Mouse (Mus musculus) left cerebral cortex, postnatal 14 days (tissue): ENCODE results near the gene Zfyve26. TPM values are rescaled to one million over a fixed set of nuclear protein-coding genes. Genes with fewer than 3 reads are reported as not detected.

Source experiments
- DNase-seq, 2 experiments: peaks; one replicate each; pipeline ENCODE4 v3.0.0; 2021 to 2022; ENCODE audit warnings: low spot score in 2 of 2, mixed read lengths in 1 of 2
- intact Hi-C: fragments of 180-260 bp; cut with DNase I; formaldehyde crosslinking; loops from one replicate; pipeline ENCODE4 v1.15.1; 2025
- total RNA-seq, 2 experiments: library from RNA; stranded (reverse); gene quantifications; 2 replicates each; pipeline ENCODE4 v1.2.3; 2021

Gene Zfyve26
- total RNA-seq, 2 experiments from 2014 or later = 23.3 to 27.6 TPM

DNA sequence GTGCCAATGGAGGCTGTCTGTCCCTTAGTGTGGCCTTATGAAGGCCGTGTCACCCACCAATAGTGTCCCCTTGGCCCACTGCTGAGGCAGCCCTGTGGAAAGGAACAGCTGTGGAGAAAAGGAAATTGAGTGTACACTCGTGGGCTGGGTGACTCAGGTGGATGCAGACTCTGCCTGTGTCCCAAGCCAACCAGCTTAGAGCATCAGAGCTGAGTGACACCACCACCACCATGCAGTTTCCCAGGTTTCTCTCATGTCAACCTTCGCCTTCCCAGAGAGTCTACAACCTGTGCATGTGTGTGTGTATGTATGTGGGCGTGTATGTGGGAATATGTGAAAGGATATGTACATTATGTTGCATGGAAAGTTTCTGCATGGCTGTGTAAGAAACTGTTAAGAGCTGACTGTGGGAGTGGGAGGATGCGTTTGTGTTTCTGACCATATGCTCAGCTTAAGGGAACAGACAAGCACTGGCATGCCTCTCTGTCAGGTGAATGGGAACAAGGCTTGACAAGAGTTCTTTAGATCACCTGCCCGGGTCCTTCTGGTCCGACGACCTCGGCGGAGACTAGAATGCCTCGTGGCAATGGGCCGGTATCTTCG lies 16.5 kb downstream of the Zfyve26 start:
- intact Hi-C loops = no loop called here

DNA sequence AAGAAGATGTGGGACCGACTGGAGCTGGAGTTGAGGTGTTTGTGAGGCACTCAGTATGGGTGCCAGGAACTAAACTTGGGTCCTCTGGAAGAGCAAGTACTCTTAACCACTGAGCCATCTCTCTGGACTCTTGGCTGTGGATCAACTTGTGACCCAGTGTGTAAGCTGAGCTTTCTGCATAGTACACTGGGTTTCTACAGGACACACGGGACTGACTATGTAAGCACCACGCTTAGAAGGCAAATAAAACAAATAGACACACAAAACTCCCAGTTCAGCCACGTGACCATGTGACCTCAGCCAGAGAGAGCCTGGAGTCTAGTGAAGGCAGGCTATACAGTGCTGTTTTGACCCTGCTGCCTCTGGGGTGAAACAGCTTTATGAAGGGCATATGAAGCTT lies 23.5 kb downstream of the Zfyve26 start:
- DNase-seq = no peak
- intact Hi-C loops = no loop called here

More for the DNA sequence above, 16.5 kb downstream of the Zfyve26 start:
- no peak for DNase-seq

DNA sequence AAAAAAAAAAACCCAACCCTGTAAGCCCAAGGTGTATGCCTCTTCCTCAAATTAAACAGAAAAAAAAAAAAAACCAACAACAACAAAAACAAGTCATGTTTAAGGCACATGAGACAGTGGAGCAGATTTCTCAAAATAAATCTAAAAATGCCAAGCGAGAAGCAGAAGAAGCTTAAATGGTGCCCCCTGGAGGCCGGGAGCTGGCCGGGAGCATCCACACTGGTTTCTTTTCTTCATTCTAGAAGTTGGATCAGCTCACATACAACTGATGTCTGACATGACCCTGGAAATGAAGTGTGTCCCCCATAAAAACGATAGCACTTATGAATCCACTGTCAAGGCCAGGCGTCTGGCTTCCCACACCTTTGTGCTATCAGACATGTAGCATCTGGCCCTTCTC lies 35.1 kb downstream of the Zfyve26 start:
- intact Hi-C loops = loop anchor here (10.0 kb wide), 1 partner anchor 386 kb away; no protein-coding TSS in a partner anchor
- DNase-seq = peak; percentile 26 to 48

DNA sequence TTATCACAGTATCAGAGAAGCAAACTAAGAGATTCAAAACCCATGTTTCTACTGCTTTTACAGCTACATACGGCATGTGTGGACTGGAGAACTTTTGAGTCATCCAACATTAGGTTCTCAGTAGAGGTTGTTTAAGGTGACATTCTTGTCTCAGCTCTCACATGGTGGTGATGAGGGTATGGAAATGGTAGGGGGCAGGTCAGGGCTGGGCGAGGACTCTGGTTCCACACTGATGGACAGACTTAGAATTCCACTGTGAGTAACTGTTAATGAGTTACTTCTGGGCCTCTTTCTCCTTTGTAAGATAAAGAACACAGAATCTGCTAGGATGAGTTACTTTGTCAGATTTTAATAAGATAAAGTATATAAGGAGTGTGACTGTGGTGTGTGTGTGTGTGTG lies 36.0 kb downstream of the Zfyve26 start:
- DNase-seq = no peak
- intact Hi-C loops = loop anchor here (10.0 kb wide), 1 partner anchor 385 kb away; no protein-coding TSS in a partner anchor

DNA sequence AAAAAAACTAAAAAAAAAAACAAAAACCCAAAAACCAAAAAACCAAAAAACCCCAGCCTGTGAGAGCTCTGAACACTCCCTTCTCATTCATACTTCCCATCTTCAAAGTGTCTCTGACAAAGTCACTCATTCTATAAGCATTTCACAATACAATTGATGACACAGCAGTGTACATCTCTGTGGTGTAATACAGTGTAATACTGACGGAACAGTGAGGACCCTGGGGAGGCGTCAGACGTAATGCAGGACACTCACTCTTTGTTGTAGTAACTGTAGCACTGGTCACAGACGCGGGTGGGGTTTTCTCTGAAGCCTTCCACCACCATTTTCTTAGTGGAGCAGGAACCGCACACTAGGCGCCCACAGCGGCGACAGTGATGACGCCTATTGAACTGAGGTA lies 41.1 kb downstream of the Zfyve26 start:
- intact Hi-C loops = loop anchor here (5.0 kb wide), 1 partner anchor 63 kb away; the partner anchor contains the start of gene Rdh11
- DNase-seq = no peak

DNA sequence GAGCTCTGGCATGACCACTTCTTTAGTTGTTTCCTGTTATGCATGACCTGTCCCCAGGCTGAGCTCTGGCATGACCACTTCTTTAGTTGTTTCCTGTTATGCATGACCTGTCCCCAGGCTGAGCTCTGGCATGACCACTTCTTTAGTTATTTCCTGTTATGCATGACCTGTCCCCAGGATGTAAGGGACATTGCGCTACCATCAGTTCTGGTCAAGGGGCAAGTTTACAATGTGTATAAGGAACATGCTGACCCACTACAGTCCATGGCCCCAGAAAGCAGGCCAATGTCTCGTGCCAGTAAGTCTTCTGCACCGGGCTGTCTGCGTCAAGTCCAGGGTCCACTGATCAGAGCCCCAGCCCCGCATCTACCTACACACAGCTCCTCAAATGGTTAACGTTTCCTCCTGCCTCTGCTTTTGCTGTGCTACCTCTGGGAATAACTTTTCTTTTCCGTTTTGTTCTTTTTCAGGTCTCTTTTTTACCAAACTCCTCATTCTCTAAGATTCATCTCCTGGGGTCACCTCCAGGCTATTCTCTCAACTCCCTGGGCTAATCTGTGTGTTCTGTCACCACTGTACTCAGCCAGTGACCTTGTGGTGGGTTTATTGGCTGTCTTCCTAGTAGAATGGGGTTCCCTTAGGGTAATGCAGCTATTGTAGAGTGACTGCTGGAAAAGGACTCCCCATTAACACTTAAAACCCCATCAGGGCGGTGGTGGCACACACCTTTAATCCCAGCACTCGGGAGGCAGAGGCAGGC lies 42.6 kb downstream of the Zfyve26 start:
- intact Hi-C loops = no loop called here
- DNase-seq = no peak

DNA sequence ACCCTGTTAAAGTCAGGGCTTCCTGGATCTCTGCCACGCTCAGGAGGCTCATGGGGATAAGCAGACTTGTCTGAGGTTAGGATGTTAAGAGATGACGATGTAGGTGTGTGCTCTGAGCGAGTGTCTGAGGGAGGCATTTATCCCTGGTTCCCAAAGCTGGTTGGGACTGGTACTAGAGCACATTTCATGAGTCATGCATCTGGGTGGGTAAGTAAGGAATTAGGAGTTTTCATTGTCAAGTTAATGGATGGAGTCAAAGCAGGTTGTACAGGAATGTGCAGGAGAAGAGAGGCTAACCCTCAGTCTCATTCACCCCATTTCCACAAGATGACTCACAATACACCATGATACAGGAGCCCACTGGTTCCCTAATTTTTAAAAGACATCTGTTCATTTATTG lies 48.0 kb downstream of the Zfyve26 start:
- intact Hi-C loops = no loop called here
- no peak for DNase-seq

DNA sequence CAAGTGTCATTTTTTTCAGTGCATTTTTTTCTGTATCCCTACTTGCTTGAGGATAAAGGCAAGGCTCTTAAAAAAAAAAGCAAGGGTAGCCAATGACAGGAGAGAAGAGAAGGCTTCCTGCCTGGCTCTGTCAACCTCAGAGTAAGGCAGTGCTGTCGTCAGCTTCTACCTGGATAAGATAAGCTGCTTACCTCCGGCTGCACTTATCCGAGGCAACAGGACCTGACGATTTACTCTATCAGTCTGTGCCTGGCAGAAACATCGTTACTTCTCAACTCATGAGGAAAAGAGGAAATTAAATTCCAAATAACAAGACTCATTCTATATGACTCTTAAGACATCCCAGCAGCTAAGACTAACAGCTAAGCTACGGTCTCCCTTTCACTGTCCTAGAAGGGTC lies 53.2 kb downstream of the Zfyve26 start:
- no peak for DNase-seq
- intact Hi-C loops = no loop called here

DNA sequence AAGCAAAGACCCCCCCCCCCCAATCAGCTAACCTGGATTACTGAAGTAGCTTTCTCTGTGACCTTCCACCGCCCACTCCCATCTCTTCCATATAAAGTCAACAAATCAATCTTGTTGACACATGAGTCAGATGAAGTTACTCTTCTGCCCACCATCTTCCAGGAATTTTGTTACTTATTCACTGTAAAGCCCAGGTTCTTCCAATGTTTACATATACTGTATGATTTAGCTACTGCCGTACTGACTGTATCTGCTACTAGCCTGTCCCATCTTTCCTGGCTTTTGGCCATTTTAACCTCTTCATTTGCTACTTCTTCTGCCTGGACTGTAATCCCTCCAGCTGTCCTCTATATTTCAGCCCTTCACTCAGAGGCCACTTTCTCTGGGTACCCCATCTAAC lies 54.1 kb downstream of the Zfyve26 start:
- intact Hi-C loops = no loop called here
- DNase-seq = no peak

DNA sequence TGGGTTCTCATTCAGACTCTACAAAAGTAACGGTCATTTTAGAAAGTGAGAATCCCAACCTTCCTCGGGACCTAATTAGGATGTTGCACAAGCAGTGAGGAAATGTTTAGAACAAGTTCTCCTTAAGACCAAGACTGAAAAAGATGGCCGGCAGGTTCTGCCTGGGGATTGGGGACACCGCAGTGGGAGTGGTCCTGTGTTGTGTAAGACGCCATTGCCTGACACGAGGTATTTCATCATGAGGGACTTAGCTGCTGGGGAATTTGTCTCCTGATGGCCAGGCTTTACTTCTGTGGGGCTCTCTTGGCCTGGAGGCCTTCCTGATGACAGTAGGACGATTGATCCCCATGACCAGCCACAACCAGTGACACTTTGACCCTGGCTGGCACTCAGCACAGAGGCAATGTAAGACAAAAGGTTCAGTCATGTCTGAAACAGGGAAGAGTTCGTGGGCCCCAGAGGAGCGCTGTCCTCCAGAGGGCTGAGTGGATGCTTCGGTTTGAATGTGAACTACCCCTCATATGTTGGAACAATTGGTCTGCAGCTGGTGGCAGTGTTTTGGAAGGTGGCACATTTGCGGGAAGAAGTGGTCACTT lies 60.5 kb downstream of the Zfyve26 start:
- DNase-seq = no peak
- intact Hi-C loops = no loop called here

DNA sequence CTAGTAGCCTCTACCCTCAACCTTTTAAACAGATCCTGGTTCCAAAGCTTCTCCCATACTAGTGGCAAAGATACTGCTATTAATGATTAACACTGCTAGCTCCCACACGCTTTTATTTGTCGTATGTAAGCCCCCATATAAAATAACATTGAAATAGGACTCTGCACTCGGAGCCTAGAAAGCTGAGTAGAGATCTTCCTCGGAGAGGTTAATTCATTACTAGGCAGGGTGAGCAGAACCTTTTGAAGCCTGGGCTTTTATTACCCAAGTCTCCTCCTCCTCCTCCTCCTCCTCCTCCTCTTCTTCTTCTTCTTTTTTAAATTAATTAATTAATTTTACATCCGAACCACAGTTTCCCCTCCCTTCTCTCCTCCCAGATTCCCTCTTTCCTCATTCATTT lies 78.6 kb downstream of the Zfyve26 start:
- no peak for DNase-seq
- intact Hi-C loops = no loop called here

DNA sequence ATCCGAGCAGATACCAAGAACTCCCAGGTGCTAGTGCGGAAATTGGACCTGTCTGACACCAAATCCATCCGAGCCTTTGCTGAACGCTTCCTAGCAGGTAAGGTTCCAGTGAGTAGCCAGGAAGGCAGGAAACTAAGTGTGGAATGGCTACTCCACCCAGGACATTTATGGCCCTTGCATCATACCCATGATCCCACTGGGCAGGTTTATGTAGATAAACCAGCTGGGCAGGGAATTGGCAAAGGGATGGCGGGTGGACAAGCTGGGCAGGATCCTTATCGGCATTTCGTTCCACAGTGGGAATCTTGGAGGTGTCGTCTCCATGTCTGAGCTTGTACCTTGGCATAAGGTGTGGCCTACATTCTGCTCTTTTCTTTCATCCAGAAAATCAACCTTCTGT lies 84.7 kb downstream of the Zfyve26 start:
- intact Hi-C loops = no loop called here
- DNase-seq = no peak

DNA sequence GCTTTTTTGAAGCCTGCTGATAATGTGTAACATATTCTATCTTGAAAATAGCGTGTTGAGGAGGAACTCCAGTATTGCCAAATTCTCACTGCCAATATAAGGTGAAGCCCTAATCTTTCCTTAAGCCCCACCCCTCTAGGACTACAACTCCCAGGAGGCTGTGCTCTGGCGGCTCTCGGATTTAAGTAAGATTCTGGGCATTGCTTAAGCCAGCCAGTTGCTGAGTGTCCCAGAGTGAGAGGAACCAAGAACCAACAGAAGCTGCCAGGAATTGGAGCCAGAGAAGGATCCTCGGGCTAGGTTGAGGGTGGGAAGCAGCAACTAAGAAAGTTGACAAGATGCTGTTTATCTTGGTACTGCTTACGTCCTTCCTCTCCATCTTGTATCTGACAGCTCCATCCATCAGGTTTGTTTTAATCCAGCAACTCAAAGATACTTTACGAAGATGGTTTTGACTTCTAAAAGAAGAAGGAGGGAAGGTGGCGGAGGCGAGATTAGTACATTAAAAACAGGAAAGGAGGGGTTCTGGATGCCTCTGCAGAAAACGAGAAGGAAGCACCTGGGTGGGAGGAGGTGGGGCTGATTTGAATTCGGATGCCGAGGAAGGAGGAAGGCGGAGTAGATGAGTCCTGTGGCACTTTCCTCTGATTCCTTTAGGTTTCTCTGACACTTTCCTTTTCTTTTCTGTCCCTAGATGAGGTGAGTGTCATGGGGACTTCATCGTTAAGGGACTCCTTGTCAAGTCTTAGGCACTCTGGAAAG lies 87.2 kb downstream of the Zfyve26 start, which contains the start of gene Rdh12:
Rdh12 (plus strand) TSS at position 212 of the 762 bp plus-strand sequence.
- DNase-seq = peak; percentile 23 to 43
- intact Hi-C loops = no loop called here

DNA sequence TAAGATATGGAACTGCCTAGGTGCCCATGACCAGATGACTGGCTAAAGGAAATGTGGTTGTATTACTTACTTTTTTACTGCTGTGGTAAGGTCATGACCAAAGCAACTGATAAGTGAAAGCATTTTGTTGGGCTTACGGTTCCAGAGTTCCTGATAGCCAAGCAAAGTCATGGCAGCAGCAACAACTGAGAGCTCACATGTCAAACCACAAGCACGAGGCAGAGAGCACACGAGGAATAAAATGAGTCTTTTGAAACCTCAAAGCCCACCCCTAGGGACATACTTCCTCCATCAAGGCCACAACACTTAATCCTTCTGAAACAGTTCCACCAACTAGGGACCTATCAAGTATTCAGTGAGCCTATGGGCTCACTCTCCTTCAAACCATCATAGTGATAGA lies 94.2 kb downstream of the Zfyve26 start:
- no peak for DNase-seq
- intact Hi-C loops = no loop called here

DNA sequence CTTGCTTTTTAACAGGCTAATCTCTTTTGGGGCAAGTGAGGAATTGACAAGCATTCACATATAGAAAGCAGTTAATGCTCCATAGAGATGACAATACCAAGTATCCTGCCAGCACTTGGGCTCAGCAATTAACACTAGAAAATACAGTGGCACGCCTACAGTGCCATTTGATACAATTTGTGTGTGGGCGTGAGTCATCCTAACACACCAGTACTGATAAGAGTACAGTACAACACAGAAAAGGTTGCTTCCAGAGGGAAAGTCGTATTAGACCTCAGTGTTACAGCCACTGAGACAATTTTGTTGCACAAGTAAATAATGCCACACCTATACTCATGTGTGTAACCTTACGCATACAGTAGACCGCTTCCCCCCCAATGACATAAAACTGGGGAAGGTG lies 99.0 kb downstream of the Zfyve26 start:
- DNase-seq = no peak
- intact Hi-C loops = no loop called here

DNA sequence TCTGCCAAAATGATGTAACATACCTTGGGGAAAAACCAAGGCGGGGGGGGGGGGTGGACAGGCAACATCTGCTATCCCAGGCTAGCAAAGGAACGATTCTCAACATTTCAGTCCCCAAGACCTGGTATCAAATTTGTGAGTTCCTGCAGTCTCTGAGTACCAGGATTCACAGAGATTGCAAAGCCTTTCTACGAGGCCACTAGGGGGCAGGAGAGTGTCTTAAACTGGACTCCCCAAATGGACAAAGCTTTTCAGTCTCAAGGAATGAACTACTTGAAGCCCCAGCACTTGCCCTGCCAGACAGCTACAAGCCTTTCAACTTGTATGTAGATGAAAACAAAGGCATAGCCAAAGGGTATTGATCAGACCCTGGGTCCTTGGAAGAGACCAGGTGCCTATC lies 102.7 kb downstream of the Zfyve26 start:
- DNase-seq = peak; percentile 63 to 77
- intact Hi-C loops = loop anchor here (5.0 kb wide), 1 partner anchor 64 kb away; no protein-coding TSS in a partner anchor

DNA sequence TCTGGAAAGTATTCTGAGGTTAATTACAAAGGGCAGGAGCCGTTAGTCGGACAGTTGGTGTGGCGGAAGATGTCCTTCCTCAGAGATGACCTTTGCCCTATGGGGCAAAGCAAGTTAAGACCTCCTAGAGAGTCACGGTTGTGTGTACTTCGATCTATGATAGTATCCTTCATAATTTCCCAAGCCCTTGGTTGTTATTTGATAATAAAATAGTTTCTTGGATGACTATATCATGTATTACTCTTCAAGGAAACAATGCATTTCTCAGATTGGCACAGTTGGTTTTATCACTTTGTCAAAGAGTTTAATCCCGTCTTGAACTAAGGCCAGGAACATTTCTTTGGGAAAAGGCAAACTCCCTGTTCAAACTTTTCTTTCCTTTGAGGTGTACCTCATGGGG lies 103.9 kb downstream of the Zfyve26 start, which contains the start of gene Rdh11:
Rdh11 (minus strand) TSS at position 101 of the 400 bp plus-strand sequence.
- no peak for DNase-seq
- intact Hi-C loops = loop anchor here (5.0 kb wide), 1 partner anchor 65 kb away; no protein-coding TSS in a partner anchor

DNA sequence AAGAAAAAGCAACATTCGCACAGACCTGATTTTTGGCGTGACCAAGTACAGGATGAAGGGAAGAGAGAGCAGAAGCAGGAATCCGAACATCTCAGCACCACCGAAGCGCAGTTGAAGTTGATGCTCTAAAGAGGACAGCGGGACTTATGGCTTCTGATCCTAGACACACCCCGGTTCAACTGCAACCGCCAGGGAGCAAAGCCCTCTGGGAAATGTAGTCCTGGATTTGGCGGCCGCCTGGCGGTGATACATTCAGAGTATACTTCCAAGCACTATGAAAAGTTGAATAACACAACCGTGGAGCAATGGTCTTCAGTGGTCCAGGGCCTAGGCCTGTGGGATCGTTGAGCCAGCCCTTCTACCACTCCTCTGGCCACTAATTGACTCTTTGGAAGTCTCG lies 104.4 kb downstream of the Zfyve26 start:
- DNase-seq = peak; percentile 65 to 81
- intact Hi-C loops = loop anchor here (5.0 kb wide), 1 partner anchor 66 kb away; no protein-coding TSS in a partner anchor

DNA sequence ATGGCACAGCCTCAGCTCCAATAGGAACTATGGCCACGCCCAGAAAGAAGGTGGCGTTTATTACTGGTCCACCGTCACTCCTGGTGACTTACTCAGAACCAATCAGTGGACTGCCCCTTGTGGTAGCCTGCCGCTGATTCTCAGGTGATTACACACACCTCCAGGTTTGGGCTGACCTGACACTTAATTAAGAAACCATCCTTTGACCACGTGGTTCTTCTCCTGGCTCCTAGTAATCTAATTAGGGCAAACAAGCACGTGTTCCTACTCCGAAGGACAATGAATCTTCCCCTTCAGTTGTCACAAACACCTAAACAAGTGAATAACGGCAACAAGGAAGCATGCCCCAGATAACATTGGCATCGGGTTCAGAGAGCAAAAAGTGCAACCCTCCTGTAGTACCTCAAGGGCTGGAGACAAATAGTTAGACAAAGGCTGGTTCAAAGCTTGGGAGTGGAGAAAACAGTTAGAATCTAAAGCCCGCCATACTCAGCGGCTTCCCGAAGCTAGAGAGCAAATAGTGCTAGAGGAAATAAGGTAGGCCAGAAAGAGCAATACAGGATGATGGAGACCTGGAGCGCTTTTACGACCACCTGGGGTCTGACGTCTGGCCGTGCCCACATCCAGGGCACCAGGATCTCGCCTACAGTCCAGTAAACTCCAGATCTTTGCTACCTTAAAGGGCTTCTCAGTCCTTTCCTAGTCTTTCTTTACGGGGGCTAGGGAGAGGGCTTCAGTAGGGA lies 105.0 kb downstream of the Zfyve26 start:
- intact Hi-C loops = loop anchor here (5.0 kb wide), 1 partner anchor 66 kb away; no protein-coding TSS in a partner anchor
- peak; percentile 69 to 77 for DNase-seq
